Mouse (Mus musculus) kidney, postnatal 36 days (tissue): ENCODE measurements around the gene Msrb2.

Experiments
- DNase-seq, 2 experiments: peaks; one replicate each; pipeline ENCODE4 v3.0.0; 2021 to 2022; ENCODE audit warnings: mixed read lengths in 2 of 2

Gene Msrb2

GRCm38 (mm10) chr2:19390411-19391143 is 19.3 kb downstream of the Msrb2 start:
- DNase-seq: no peak

GRCm38 (mm10) chr2:19391649-19392048 is 20.4 kb downstream of the Msrb2 start:
- no peak for DNase-seq

- DNase-seq: no peak
Measured at GRCm38 (mm10) chr2:19392793-19393192, 21.6 kb downstream of the Msrb2 start.

DNA sequence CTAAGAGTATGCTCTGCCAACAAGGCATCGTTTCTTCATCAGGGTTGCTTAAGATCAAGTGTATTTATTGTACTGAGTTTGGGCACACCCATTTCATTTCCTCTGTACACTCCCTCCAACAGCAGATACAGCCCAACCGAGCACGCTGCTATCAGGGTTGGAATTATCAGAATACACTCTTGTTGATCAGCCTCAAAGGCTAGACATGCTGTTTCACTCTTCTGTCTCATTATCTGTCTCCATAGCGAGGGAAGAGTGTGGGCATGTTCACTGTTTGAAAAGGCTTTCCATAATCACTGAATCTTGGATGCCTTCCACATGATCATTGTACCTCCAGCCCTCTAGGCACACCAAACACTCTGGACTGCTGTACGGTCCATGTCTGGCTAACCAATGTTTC is 34.2 kb downstream of the Msrb2 start:
- no peak for DNase-seq

- DNase-seq: peak in 1 of 2 experiments; percentile 24
Measured at GRCm38 (mm10) chr2:19406531-19406930, 35.3 kb downstream of the Msrb2 start.

GRCm38 (mm10) chr2:19414222-19414965 is 43.2 kb downstream of the Msrb2 start:
- peak; percentile 48 to 86 for DNase-seq

DNA sequence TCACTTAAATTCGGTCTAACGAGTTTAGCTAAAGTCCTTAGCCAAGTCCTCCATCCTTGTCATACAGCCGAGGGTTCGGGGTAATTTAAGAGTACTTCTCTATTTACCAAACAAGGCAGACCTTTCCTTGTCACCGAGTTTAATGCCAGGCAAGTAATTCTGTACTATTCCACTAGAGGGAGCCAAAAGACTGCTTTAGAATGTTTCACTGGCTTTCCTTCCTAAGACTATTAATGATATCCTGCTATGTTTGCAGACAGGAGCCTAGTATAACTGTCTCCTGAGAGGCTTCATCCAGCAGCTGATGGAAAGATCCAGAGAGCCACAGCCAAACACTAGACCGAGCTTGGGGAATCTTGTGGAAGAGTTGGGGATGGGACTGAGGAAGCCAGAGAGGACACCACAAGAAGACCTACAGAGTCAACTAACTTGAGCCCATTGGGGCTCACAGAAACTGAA is 43.9 kb downstream of the Msrb2 start:
- peak; percentile 14 to 59 for DNase-seq

- DNase-seq: no peak
Measured at GRCm38 (mm10) chr2:19416066-19416465, 44.8 kb downstream of the Msrb2 start.

GRCm38 (mm10) chr2:19419686-19420345 is 48.6 kb downstream of the Msrb2 start:
- DNase-seq: no peak

DNA sequence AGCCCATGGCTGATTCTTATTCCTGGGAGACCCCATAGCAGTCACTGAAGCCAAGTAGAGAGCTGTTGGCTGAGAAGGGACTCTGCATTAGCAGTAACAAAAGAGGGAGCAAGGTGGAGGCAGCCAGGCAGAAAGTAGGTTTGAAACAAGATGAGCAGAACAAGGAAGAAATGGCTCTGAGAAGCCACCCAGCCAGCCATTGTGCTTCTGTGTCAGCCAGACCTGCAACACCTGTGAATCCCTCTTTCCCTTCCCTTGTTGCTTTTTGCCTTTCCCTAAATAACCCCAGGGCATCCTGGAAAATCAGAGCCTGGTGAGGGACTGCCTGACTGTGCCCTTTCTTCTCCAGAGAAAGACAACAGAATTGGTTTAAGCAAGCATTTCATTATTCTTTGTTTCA is 51.0 kb downstream of the Msrb2 start:
- DNase-seq: no peak

- no peak for DNase-seq
Measured at GRCm38 (mm10) chr2:19423086-19423485, 51.8 kb downstream of the Msrb2 start.

- DNase-seq: peak; percentile 51 to 87
Measured at GRCm38 (mm10) chr2:19429031-19429430, 57.8 kb downstream of the Msrb2 start.

DNA sequence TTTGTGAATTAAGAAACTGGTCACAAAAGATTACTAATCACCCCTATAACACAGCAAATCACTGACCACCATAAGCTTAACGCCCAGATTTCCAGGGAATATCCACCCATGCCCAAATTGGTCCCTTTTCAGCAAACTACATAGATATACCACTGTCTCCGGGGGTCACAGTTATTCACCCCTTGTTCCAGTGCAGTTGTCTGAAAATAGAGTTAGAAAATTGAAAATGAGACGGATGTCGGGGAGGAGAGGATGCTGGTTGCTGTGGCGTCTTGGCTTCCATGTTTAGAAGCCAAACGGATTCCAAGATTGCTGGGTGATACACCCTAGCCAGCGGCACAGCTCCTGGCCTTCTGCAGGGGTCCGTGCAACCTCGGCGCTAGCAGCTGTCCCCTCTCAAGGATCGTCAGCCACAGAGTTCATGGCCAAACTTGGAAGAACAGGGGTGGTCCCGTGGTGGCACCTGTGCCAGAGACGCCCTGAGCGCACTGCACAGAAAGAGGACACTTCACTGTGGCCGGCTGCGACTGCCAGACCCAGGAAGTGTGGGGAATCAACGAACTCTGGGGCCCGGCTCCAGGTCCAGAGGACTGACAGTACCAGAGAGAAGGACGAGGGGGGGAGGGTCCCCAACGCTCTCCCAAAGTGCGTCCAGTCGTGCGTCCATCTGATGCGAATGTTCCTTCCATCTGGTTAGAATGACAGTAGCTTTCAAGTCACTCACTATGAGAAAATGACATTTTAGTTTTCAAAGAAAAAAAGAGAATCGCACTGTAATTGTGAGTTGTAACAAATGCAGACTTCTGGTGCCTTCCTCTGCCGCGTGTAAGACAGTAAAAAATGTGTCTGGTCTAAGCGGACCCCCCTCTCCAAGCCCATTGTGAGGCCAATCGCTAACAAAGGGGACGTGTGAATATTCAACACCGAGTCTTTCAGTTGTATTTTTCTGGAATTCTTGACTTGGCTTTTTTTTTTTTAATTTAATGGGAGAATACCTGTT is 58.8 kb downstream of the Msrb2 start:
- DNase-seq: no peak

DNA sequence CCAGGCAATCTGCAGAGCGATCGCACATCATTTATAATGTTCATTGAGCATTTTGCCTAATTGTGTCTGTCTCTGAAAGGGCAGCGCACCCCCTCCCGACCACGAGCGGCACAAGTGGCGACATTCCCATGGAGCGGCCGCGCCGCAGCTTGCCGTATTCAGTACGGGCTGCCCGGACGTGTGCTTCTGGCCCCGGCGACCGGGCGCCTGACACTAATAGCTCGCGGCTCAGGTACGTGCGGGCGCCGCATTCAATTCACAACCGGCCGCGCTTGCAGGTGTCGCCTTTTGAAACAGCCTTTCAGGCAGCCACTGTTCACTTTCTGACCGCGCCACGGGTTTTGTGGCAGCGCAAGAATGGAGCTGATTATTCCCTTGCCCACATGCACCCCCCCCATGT is 59.5 kb downstream of the Msrb2 start:
- no peak for DNase-seq

GRCm38 (mm10) chr2:19431186-19431585 is 59.9 kb downstream of the Msrb2 start:
- peak in 1 of 2 experiments; percentile 21 for DNase-seq

GRCm38 (mm10) chr2:19431614-19432323 is 60.5 kb downstream of the Msrb2 start:
- DNase-seq: no peak

- no peak for DNase-seq
Measured at GRCm38 (mm10) chr2:19444346-19444745, 73.1 kb downstream of the Msrb2 start.
